In the genomic region with DNA sequence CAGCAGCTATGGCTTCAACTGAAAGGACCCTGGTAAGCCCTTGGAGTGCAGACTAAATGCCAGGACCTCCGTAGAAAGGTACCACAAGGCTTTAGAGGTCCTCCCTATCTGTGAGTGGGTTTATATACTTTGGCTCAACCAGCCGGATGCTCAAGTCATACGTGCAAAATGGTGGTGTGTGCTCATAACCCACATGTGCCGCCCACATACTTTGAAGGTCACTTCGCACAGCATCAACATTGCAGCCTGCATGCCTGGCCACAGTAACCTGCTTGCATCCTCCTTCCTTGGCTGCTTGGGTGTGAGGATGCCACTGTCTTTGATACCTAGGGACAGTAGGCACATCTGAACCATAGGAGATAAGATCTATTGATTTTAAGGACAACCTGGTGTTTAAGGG, we compare ENCODE assay signal across 17 mouse cellular contexts.
"Had no signal": no experiment of that assay in that cellular context is flagged by ENCODE, and none has a peak within 500 bp of the region (broad histone marks: within the 10 kb centered on the region; RNA-seq: fewer than 3 reads in every experiment).

No protein-coding gene starts in this region.

- H3K4me2 ChIP-seq: liver, embryonic 11.5 days; lung, embryonic 15.5 days; midbrain, embryonic 11.5 days; neural tube, embryonic 12.5 days; neural tube, embryonic 15.5 days; stomach, embryonic 15.5 days had no signal

- ATAC-seq: intestine, postnatal 0 days had no signal

- H3K9ac ChIP-seq: liver, embryonic 14.5 days; lung, embryonic 15.5 days; neural tube, embryonic 12.5 days; neural tube, embryonic 15.5 days; stomach, embryonic 15.5 days had no signal

- DNase-seq: layer of hippocampus, adult 9-11 months; lung, adult 18-20 months; midbrain, embryonic 14.5 days; right cerebral cortex, adult 18-20 months; right cerebral cortex, postnatal 14 days; right cerebral cortex, postnatal 4 days; thymus, postnatal 36 days had no signal

- H3K27me3 ChIP-seq: lung, embryonic 15.5 days; neural tube, embryonic 12.5 days; neural tube, embryonic 15.5 days; stomach, embryonic 15.5 days had no signal

- H3K9me3 ChIP-seq: lung, embryonic 15.5 days; neural tube, embryonic 12.5 days; neural tube, embryonic 15.5 days; stomach, embryonic 15.5 days had no signal

- H3K27ac ChIP-seq: kidney, postnatal 0 days; layer of hippocampus, adult 2 months; liver, embryonic 14.5 days; neural tube, embryonic 12.5 days; neural tube, embryonic 15.5 days had no signal

- H3K36me3 ChIP-seq: lung, embryonic 15.5 days; neural tube, embryonic 12.5 days; neural tube, embryonic 15.5 days; stomach, embryonic 15.5 days had no signal

- H3K4me3 ChIP-seq: layer of hippocampus, adult 2 months; lung, embryonic 15.5 days; neural tube, embryonic 12.5 days; neural tube, embryonic 15.5 days; stomach, embryonic 15.5 days had no signal
